Mouse (Mus musculus): ENCODE measurements around the gene Hint1.

DNA sequence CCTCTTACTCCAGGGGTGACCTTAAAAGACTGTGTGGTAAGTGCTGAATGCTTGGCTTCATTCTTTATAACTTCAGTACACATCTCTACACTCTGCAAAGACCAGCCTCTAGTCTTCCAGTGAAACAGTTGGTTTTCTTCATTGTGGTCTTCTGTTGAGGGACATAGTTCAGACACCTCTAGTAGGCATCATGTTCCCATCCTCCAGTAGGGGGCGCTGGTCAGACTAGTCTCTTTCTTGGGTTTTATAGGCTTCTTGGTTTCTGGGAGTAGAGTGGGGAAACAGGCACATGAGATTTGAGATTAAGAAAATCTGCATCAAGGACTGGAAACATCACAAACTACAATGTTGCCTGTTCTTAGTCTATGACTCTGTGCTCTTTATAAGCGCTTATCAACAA is 31.6 kb upstream of the Hint1 start:
- TF ChIP-seq GATA1 (IDR thresholded peaks at IDR 0.05; ENCODE audit: low read length) = no peak
- TF ChIP-seq TAL1 (IDR thresholded peaks at IDR 0.05; ENCODE audit: low read length) = no peak

All from erythroblast, embryonic 14.5 days (primary cell).